Mouse (Mus musculus) kidney, adult 18-20 months (tissue): ENCODE measurements at regions not wholly inside any gene's neighbourhood (a gene's known extent, or its start where the extent isn't known, plus 50 kb on each side); places are given as distances from the start of the nearest gene placed in this dataset.

Experiments
- DNase-seq: peaks from one replicate; pipeline ENCODE4 v3.0.0; 2021

DNA sequence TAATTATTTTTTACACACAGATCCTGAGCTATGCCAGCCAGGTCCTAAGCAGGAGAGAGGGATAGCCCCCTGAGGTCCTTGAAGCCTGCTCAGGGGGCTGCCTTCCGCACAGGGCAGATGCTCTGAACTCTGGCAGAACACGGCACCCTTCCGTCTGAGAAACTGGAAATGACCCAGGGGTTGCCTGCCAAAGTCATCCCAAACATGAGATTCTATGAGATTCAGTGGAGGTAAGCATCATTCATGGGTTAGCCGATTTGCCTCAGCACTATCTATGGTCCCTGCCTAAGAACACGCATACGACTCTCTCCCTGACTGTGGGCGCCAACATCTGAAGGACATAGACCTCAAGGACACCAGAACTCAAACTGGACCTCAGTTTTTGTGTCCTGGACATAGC lies 152.8 kb downstream of the Bcl11b start:
- no peak for DNase-seq

DNA sequence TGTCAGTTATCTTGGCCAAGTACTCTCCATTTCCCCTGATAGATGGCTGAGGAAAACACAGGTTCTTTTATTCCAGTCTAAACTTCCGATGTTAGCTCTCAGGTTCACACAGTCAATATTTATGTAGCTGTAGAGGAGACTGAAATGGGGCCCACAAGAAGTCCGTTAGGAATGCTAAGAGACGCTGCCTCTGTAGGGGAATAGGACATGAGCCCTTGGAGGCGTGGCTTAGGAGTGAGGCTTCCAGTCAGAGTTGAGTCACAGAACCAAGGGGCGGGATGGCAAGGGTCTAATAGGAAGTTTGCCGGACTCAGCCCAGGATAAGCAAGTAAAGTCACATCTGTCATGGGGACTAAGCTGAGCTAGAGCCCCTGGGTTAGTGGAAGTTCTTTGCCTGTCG lies 150.5 kb downstream of the Bcl11b start:
- DNase-seq = no peak

DNA sequence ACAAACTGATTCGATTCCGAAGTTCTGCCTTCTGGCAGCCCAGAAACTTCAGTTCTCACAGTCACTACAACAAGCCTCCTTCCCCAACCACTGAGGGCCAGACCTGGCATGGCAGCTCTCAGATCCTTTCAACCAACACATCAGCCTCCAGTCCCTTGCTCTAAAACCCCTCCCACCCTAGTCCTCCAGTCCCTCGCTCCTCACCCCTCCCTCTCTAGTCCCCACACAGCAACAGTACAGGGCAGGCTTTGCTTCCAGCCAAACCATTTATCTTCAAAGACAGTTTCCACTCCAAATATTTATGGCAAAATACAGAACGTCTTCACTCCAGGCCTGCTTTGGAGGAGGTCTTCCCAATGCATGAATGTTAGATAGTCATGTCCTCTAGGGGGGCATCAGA lies 147.9 kb downstream of the Bcl11b start:
- no peak for DNase-seq

DNA sequence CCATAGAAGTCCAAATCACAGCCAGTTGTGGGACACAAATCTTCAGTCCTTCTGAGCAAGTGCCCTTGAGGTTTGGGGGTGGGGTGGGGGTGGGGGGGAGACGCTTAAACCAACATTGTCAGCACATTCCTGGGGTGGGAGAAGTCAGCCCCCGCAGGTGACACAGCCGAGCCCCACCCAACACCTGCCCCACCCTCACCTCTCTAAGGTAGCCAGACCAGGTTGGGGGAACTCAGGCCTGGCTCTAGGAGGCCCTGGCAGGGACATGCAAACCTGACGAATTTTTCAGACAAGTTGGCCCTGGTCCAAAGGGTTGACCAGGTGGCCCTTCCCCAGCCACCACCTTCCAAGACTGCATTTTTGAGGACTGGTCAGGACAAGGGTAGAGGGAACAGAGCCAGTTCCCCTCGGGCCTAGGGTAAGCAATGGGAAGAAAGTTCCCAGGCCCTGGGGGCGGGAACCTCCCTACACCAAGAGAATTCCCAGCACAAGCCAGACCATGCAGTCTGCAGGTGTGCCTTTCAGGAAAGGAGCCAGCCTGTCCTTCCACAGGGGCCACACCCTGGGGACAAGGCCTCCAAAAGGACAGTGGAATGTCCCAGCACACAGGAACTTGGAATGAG lies 146.9 kb downstream of the Bcl11b start:
- no peak for DNase-seq

DNA sequence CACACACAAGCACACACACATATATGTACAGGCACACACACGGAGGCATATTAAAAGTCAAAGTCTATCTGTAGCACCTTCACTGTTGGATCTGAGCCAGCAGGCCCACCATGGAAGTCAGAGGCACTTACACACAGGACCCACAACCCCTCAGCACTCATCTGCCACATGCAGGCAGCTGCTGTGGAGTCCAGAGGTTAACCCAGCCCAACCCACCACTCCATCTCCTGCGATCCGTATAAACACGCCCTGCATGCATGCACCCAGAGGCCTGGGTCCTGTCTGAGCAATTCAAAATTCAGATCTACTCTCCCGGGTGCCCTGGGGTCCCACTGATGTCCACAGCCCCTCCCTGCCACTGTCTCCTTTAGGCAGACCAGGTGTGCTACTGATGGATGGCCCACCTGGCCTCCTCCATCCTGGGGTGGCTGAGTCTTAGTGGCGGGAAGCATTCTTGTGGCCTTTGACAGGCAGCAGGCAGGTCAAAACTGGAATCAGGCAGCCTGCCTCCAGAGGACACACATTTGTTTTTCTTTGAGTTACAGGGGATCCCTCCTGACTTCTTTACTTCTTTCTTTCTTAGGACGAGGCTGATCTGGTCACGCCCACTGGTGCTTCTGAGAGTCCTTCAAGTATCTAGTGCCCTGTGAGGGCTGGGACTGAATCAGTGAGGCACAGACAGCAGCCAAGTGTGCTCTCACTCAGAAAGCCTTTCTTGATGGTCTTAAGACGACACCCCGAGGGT lies 144.7 kb downstream of the Bcl11b start:
- DNase-seq = no peak

DNA sequence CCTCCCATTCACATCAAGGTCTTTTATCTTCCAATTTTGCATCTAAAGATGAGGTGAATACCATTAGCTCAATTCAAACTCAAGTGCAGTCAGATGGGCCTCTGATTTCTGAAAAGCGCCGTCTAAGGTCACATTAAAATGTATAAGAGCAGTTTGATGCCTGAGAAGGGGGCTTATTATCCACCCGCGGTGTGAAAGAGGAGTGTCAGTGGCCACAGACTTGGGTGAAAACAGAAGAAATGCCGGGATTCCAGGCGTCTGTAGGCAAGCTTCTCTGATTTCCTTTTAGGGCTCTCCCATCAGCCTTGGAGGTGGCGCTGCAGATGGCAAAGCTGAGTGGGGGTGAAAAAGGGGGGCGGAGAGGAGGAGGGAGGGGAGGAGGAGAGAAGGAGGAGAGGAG lies 143.7 kb downstream of the Bcl11b start:
- no peak for DNase-seq

DNA sequence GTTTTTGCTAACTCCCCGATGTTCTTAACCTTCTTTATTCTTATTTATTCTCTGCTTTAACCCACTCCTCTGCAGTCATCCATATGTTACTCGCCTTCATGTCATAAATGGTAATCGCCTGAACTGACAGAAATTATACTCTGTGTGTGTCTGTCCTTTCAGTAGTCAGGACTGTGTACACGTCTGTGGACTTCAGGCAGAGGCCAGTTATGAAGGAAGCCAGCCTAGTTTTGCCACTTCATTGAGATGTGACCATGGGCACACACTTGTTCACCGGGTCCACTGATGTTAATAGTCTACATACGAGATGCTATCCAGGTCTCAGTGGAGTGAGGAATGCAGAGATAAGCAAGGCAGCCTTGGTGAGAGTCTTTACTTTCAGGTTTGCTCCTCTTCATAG lies 143.0 kb downstream of the Bcl11b start:
- DNase-seq = no peak
